Mouse (Mus musculus): ENCODE results near the gene Afg1l. TPM values are rescaled to one million over a fixed set of nuclear protein-coding genes. Genes with fewer than 3 reads are reported as not detected.
A peak's percentile ranks its signal among the peaks of the same experiment; 100 is the strongest.

The Afg1l gene
- polyA plus RNA-seq (2017; shearing (Covaris generic)) = 1 to 10 TPM; 4.0 to 5.8 TPM

DNA sequence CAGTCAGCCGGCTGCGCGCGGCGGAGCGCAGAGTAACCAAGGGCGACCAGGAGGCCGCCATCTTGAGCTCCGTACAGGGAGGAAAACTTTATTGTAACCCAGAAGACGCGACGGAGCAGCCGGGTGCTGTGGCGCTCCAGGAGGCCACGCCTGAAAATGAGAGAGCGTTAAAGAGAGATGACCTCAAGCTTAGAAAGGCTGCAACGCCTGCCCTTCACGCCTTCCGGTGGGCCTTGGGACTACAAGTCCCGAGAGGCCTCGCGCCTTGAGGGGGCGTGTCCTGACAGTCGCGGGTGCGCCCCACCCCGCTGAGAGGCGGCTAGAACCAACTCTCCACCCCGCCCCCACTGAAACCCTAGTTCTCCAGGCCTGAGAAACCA is at the start of gene Afg1l:
Gene Afg1l (minus strand): TSS at position 225 of the 380 bp plus-strand sequence.
- ATAC-seq = peak; percentile 94

- no peak for ATAC-seq
Measured at GRCm38 (mm10) chr10:42525682-42526081, 47.3 kb upstream of the Afg1l start.

DNA sequence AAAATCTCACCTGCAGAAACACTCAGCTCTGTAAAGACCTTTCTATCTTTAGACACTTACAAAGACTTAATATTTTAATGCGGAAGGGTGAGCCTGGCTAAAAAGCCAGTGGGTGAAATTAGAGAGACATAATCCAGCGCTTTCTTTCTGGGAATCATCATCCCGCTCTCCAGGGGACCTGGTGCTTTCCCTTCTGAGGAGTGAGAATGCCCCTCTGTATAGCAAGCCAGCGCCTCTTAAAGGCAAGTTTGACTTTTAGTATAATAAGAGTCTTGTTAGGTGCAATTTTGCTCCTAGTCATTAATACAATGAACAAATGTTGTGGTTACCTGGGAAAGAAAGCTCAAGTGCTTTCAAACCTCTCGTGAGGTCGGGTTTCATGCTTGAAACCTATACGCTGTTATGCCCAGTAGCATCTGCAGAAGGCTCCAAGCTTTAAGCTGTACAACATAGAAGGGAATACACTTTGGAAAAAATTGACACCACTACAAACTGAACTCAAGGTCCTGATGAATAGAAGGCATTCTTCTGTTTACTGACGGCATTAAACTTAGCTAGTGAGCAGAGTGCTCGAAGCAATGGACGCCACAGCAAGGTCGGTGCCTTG is 45.3 kb upstream of the Afg1l start:
- ATAC-seq = no peak

GRCm38 (mm10) chr10:42522912-42523311 is 44.5 kb upstream of the Afg1l start:
- ATAC-seq = no peak

DNA sequence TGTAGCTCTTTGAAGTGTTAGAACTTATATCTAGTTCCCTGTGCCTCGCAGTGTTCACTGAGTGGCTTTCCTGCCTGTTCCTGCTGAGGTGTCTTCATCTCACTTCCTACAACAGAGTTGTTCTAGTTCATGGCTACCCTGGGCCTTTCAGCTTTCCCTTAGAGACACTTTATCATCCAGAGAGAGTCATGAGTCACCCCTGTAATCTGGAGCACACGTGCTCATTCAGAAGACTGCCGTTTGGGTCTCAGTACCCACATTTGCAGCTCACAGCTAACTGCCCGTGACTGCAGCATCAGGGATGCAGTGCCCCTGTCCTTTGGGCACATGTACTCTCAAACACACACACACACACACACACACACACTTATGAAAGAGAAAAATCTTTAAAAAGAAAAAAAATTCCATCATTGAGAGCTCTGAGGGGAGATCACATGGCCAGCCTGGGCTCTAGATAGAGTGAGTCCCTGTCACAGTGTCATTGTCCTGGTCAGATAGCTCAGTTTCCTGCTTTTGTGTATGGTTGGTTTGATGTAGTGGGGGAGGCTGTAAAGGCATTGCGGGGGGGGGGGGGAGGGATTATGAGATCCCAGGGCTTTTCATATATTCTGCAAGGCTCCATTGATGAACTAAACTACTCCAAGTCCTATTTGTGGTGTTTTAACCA is 43.1 kb upstream of the Afg1l start:
- ATAC-seq = no peak

DNA sequence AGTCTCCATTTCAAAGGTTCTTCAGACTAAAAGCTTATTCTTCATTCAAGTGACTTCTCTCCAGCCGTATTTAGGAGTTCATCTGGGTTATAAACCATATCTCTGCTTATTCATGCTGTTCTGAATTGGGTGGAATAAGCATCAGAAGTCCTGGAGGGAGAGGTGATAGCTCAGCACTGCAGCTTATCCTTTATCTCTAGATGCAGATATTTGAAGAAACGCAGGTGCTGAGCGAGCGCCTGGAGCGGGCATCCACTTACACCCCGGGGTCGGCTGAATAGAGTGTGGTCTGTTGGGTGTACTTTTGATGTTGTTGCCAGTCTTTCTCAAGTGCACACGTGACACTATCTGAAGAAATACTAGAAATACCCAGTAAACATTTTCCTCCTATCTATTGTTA is 40.0 kb upstream of the Afg1l start:
- no peak for ATAC-seq

GRCm38 (mm10) chr10:42514125-42514524 is 35.8 kb upstream of the Afg1l start:
- no peak for ATAC-seq

- no peak for ATAC-seq
Measured at GRCm38 (mm10) chr10:42511184-42512135, 33.1 kb upstream of the Afg1l start.

DNA sequence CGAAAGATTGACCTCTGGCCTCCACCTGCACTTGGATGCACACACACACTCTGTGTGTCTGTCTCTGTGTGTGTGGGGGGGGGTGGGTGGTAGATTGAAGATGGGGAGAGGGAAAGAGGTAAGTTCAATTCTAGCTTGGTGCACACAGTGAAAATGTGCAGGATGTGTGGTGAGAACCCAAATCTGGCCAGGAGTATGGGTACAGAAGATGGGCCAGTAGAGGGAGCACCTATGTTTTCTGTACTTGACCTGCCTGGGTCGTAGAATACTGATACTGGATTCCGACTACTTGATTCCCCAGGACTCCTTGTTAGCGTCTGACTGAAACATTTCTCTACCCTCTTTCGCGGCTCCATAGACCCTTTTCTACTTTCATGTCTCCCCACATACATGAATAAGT is 31.8 kb upstream of the Afg1l start:
- ATAC-seq = peak; percentile 58

- ATAC-seq = no peak
Measured at GRCm38 (mm10) chr10:42504096-42504710, 25.8 kb upstream of the Afg1l start.

GRCm38 (mm10) chr10:42502349-42503111 is 24.2 kb upstream of the Afg1l start:
- ATAC-seq = peak; percentile 43

- ATAC-seq = peak; percentile 82
Measured at GRCm38 (mm10) chr10:42501775-42502348, 23.5 kb upstream of the Afg1l start, which contains the start of gene Snx3. Snx3 (plus strand) TSS chr10:42502030.

- peak; percentile 0 for ATAC-seq
Measured at GRCm38 (mm10) chr10:42501161-42501560, 22.8 kb upstream of the Afg1l start.

GRCm38 (mm10) chr10:42500611-42501010 is 22.2 kb upstream of the Afg1l start:
- ATAC-seq = no peak

DNA sequence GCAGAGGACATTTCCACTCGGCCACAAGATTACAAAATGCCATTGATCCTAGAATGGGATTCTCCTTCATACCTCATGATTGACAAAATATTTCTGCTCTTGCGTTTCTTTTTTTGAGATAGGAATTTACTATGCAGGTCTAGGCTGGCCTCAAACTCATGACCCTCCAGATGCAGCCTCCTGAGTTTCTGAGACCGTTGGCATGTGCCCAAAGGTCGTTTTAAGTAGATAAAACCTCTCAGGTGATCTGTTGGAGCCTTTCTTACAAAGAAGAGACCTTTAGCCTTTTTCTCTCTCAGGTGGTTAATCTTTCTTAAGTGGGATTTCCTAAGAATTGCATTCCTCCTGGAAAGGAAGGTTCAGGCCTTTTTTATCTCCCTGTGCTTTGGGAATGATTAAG is 14.6 kb upstream of the Afg1l start:
- ATAC-seq = no peak

- no peak for ATAC-seq
Measured at GRCm38 (mm10) chr10:42492027-42492771, 13.8 kb upstream of the Afg1l start.

GRCm38 (mm10) chr10:42491158-42491557 is 12.8 kb upstream of the Afg1l start:
- ATAC-seq = no peak

DNA sequence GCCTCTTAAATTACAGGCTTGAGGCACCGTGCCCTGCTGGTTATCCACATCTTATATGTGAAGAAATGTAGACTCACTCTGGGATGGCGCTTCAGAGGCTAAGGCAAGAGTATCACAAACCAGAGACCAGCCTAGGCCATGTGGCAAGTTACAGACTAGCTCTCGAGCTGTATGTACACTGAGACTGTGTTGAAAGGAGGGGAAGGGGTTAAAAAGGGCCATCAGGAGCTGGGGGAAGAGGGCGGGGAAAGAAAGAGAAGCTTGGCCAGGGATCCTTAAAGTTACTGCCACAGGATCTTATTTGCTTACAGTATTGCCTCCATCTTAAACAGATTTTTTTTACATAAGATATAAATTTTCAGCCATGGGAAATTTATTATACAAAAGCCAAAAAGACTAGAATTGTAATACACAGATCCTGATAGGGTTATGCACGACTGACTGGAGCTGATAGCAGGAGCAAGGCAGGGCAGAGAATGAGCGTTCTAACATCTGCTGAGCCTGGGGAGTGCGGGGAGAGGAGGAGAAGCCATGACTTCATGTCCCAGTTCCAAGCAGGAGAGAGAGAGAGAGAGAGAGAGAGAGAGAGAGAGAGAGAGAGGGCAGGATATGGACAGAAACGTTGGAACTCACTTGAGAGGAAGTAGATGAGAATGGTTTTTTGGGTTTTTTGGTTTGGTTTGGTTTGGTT is 10.4 kb upstream of the Afg1l start:
- no peak for ATAC-seq

GRCm38 (mm10) chr10:42480719-42481118 is 2.4 kb upstream of the Afg1l start:
- ATAC-seq = no peak

All from CD4-positive, CD25-positive, alpha-beta regulatory T cell, adult 4 months (primary cell).